Mouse (Mus musculus): ENCODE measurements around the gene Sh3bgrl3. TPM values are rescaled to one million over a fixed set of nuclear protein-coding genes. Genes with fewer than 3 reads are reported as not detected.

Sh3bgrl3 gene
- 1.2 TPM for polyA plus RNA-seq (2014; fragmentation: Illumina TruSeq; extraction: RNeasy Lipid Tissue Mini Kit (QIAGEN cat#74804); ENCODE audit: low read depth, low replicate concordance)

DNA sequence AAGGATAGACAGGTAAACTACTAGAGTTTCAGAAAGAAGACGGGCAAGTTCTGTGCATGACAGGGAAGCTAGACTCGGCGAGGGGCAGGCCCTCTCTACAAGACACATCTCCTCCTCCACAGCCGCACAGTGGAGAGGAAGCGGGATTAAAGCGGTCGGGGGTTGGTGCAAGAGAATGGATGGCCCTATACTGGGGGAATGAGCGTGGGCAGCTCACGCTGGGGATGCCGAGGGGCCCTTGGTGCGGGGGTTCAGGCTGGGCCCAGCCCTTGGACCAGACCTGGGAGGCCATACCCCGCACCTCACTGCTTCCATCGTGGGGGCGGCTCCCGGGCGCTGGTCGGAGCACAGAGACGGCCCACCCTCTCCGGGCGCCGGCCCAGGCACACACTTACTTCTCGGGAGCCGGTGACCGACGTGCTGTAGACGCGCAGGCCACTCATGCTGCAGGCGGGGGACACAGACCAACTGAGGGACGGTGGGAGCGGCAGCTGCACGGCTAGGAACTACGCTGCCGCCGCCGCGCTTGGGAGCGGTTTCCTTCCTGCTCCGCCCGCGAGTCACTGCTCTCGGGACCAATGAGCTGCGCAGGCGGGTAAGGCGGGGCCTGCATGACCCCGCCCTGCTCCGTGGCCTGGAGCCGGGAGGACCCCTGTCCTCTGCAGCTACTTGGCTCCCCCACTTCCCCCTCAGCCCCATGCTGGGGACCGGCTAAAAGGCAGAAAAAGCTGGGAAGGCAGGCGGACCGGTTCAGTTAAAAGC lies at the start of gene Sh3bgrl3:
Gene Sh3bgrl3 (minus strand): TSS at position 569 of the 762 bp plus-strand sequence.

GRCm38 (mm10) chr4:134101979-134102741 lies 26.4 kb downstream of the Sh3bgrl3 start, which contains the start of gene Ubxn11:
TSS of gene Ubxn11 (plus strand) at chr4:134102570.

GRCm38 (mm10) chr4:134094923-134095547 lies 33.6 kb downstream of the Sh3bgrl3 start, which contains the start of gene Cd52:
TSS of gene Cd52 (minus strand) at chr4:134095082.

Other genes with a start within 250 kb of the Sh3bgrl3 start
- 0.29 TPM for gene Rps6ka1, start 241.0 kb downstream of the Sh3bgrl3 start, polyA plus RNA-seq (2014; fragmentation: Illumina TruSeq; extraction: RNeasy Lipid Tissue Mini Kit (QIAGEN cat#74804); ENCODE audit: low read depth, low replicate concordance)
- 74.2 TPM for gene Hmgn2, start 160.1 kb downstream of the Sh3bgrl3 start, polyA plus RNA-seq (2014; fragmentation: Illumina TruSeq; extraction: RNeasy Lipid Tissue Mini Kit (QIAGEN cat#74804); ENCODE audit: low read depth, low replicate concordance)
- gene Dhdds, start 127.9 kb downstream of the Sh3bgrl3 start, polyA plus RNA-seq (2014; fragmentation: Illumina TruSeq; extraction: RNeasy Lipid Tissue Mini Kit (QIAGEN cat#74804); ENCODE audit: low read depth, low replicate concordance), result 10.2 TPM
- gene Lin28a, start 109.9 kb downstream of the Sh3bgrl3 start, polyA plus RNA-seq (2014; fragmentation: Illumina TruSeq; extraction: RNeasy Lipid Tissue Mini Kit (QIAGEN cat#74804); ENCODE audit: low read depth, low replicate concordance), result not detected
- gene Zfp683, start 75.0 kb downstream of the Sh3bgrl3 start, polyA plus RNA-seq (2014; fragmentation: Illumina TruSeq; extraction: RNeasy Lipid Tissue Mini Kit (QIAGEN cat#74804); ENCODE audit: low read depth, low replicate concordance), result not detected
- gene Crybg2, start 68.0 kb downstream of the Sh3bgrl3 start, polyA plus RNA-seq (2014; fragmentation: Illumina TruSeq; extraction: RNeasy Lipid Tissue Mini Kit (QIAGEN cat#74804); ENCODE audit: low read depth, low replicate concordance), result 0.29 TPM
- gene Cd52, start 33.7 kb downstream of the Sh3bgrl3 start, polyA plus RNA-seq (2014; fragmentation: Illumina TruSeq; extraction: RNeasy Lipid Tissue Mini Kit (QIAGEN cat#74804); ENCODE audit: low read depth, low replicate concordance), result 9.6 TPM
- not detected for gene Ubxn11, start 26.2 kb downstream of the Sh3bgrl3 start, polyA plus RNA-seq (2014; fragmentation: Illumina TruSeq; extraction: RNeasy Lipid Tissue Mini Kit (QIAGEN cat#74804); ENCODE audit: low read depth, low replicate concordance)
- 20.6 TPM for gene Cep85, start 58.3 kb upstream of the Sh3bgrl3 start, polyA plus RNA-seq (2014; fragmentation: Illumina TruSeq; extraction: RNeasy Lipid Tissue Mini Kit (QIAGEN cat#74804); ENCODE audit: low read depth, low replicate concordance)
- not detected for gene Gm7534, start 74.2 kb upstream of the Sh3bgrl3 start, polyA plus RNA-seq (2014; fragmentation: Illumina TruSeq; extraction: RNeasy Lipid Tissue Mini Kit (QIAGEN cat#74804); ENCODE audit: low read depth, low replicate concordance)
- gene Catsper4, start 98.6 kb upstream of the Sh3bgrl3 start, polyA plus RNA-seq (2014; fragmentation: Illumina TruSeq; extraction: RNeasy Lipid Tissue Mini Kit (QIAGEN cat#74804); ENCODE audit: low read depth, low replicate concordance), result not detected
- not detected for gene Cnksr1, start 109.6 kb upstream of the Sh3bgrl3 start, polyA plus RNA-seq (2014; fragmentation: Illumina TruSeq; extraction: RNeasy Lipid Tissue Mini Kit (QIAGEN cat#74804); ENCODE audit: low read depth, low replicate concordance)
- not detected for gene E130218I03Rik, start 114.9 kb upstream of the Sh3bgrl3 start, polyA plus RNA-seq (2014; fragmentation: Illumina TruSeq; extraction: RNeasy Lipid Tissue Mini Kit (QIAGEN cat#74804); ENCODE audit: low read depth, low replicate concordance)
- 0.32 TPM for gene Zfp593, start 116.8 kb upstream of the Sh3bgrl3 start, polyA plus RNA-seq (2014; fragmentation: Illumina TruSeq; extraction: RNeasy Lipid Tissue Mini Kit (QIAGEN cat#74804); ENCODE audit: low read depth, low replicate concordance)
- gene Gm30191, start 118.1 kb upstream of the Sh3bgrl3 start, polyA plus RNA-seq (2014; fragmentation: Illumina TruSeq; extraction: RNeasy Lipid Tissue Mini Kit (QIAGEN cat#74804); ENCODE audit: low read depth, low replicate concordance), result not detected
- gene Grrp1, start 125.3 kb upstream of the Sh3bgrl3 start, polyA plus RNA-seq (2014; fragmentation: Illumina TruSeq; extraction: RNeasy Lipid Tissue Mini Kit (QIAGEN cat#74804); ENCODE audit: low read depth, low replicate concordance), result not detected
- 8.1 TPM for gene Pdik1l, start 159.1 kb upstream of the Sh3bgrl3 start, polyA plus RNA-seq (2014; fragmentation: Illumina TruSeq; extraction: RNeasy Lipid Tissue Mini Kit (QIAGEN cat#74804); ENCODE audit: low read depth, low replicate concordance)
- not detected for gene Trim63, start 186.3 kb upstream of the Sh3bgrl3 start, polyA plus RNA-seq (2014; fragmentation: Illumina TruSeq; extraction: RNeasy Lipid Tissue Mini Kit (QIAGEN cat#74804); ENCODE audit: low read depth, low replicate concordance)
- gene Slc30a2, start 214.4 kb upstream of the Sh3bgrl3 start, polyA plus RNA-seq (2014; fragmentation: Illumina TruSeq; extraction: RNeasy Lipid Tissue Mini Kit (QIAGEN cat#74804); ENCODE audit: low read depth, low replicate concordance), result not detected

All from liver, adult 10 weeks (tissue).